Mouse (Mus musculus) heart, embryonic 14.5 days (tissue): ENCODE measurements at regions not wholly inside any gene's neighbourhood (a gene's known extent, or its start where the extent isn't known, plus 50 kb on each side); places are given as distances from the start of the nearest gene placed in this dataset.

Source experiments
- ATAC-seq: fragments of 200-750 bp; cut with Nextera tagmentation; 2 replicates; pipeline ENCODE4 v1.8.0; 2017; ENCODE audit warnings: low read depth, moderate TSS enrichment; ENCODE audit not compliant: insufficient number of reproducible peaks, insufficient read depth, low FRiP score
- H3K27ac ChIP-seq, 2 experiments: fragments of 200-500 bp in 1 of 2; fragments of 300-500 bp in 1 of 2; sonication (generic) in 1 of 2; replicated peaks in 1 of 2; 2 replicates each; pipeline ENCODE4 v1.5.1; 2012 to 2014; ENCODE audit warnings: low read depth in 2 of 2, low read length in 2 of 2, control low read depth in 1 of 2, mild to moderate bottlenecking in 1 of 2, mixed read lengths in 1 of 2; ENCODE audit not compliant: control insufficient read depth in 1 of 2, insufficient read depth in 1 of 2
- H3K27me3 ChIP-seq: fragments of 300-500 bp; sonication (generic); 2 replicates; pipeline ENCODE4 v1.6.1; 2014; ENCODE audit warnings: mild to moderate bottlenecking, low read length, control low read depth; ENCODE audit not compliant: control insufficient read depth, insufficient read depth
- H3K36me3 ChIP-seq: fragments of 300-500 bp; sonication (generic); 2 replicates; pipeline ENCODE4 v1.6.1; 2014; ENCODE audit warnings: mild to moderate bottlenecking, control low read depth, low read length, mixed read lengths; ENCODE audit not compliant: control insufficient read depth, insufficient read depth
- H3K4me1 ChIP-seq, 2 experiments: fragments of 200-500 bp in 1 of 2; fragments of 300-500 bp in 1 of 2; sonication (generic) in 1 of 2; 2 replicates each; pipeline ENCODE4 v1.6.1; 2012 to 2014; ENCODE audit warnings: low read length in 2 of 2, control low read depth in 1 of 2, mixed read lengths in 1 of 2; ENCODE audit not compliant: control insufficient read depth in 2 of 2, insufficient read depth in 2 of 2
- H3K4me2 ChIP-seq: fragments of 300-500 bp; sonication (generic); 2 replicates; pipeline ENCODE4 v1.6.1; 2014; ENCODE audit warnings: mild to moderate bottlenecking, low read length
- H3K4me3 ChIP-seq, 2 experiments: fragments of 200-500 bp in 1 of 2; fragments of 300-500 bp in 1 of 2; sonication (generic) in 1 of 2; 2 replicates each; pipeline ENCODE4 v1.5.1; 2012 to 2014; ENCODE audit warnings: low read length in 2 of 2, mild to moderate bottlenecking in 2 of 2, control low read depth in 1 of 2, low read depth in 1 of 2, moderate library complexity in 1 of 2; ENCODE audit not compliant: control insufficient read depth in 1 of 2, insufficient read depth in 1 of 2
- H3K9ac ChIP-seq: fragments of 300-500 bp; sonication (generic); 2 replicates; pipeline ENCODE4 v1.6.1; 2014; ENCODE audit warnings: mild to moderate bottlenecking, low read length
- H3K9me3 ChIP-seq: fragments of 300-500 bp; sonication (generic); 2 replicates; pipeline ENCODE4 v1.6.1; 2016; ENCODE audit warnings: low read length, control low read depth; ENCODE audit not compliant: control insufficient read depth
- WGBS: fragments of 180-500 bp; shearing (Covaris S2); extraction: QIAGEN DNeasy Blood & Tissue Kit; methylation state at CpG from one replicate; pipeline ENCODE4 v1.1.7; 2014; 5-methylcytosine and 5-hydroxymethylcytosine counted together

- Histone ChIP-seq H3K4me3 (no peak overlapping the region), H3K4me1 (peaks cover 0 to 2% of the 10 kb centered on the region in 2 experiments; a peak in 3 of 4 replicates), H3K36me3 (no peaks in the 10 kb centered on the region), H3K27me3 (no peaks in the 10 kb centered on the region), H3K9ac (no peak overlapping the region), H3K27ac (no peak overlapping the region), H3K4me2 (no peak overlapping the region), H3K9me3 (no peaks in the 10 kb centered on the region)
- WGBS = 82% methylated on average over 1 of the region's 1 CpGs
- no peak for ATAC-seq
Observed at GRCm38 (mm10) chr1:76029059-76029458, 483.0 kb downstream of the Slc4a3 start.

GRCm38 (mm10) chr1:76031171-76031922 is 485.3 kb downstream of the Slc4a3 start:
- Histone ChIP-seq H3K36me3 (no peaks in the 10 kb centered on the region), H3K4me3 (no peak overlapping the region), H3K4me1 (peaks cover 0 to 2% of the 10 kb centered on the region in 2 experiments; a peak in 2 of 4 replicates), H3K9me3 (no peaks in the 10 kb centered on the region), H3K27ac (no peak overlapping the region), H3K27me3 (no peaks in the 10 kb centered on the region), H3K9ac (no peak overlapping the region), H3K4me2 (no peak overlapping the region)
- WGBS = 57% methylated on average over 11 of the region's 11 CpGs
- no peak for ATAC-seq

GRCm38 (mm10) chr1:76031923-76032285 is 485.8 kb downstream of the Slc4a3 start:
- no peak overlapping the region for H3K27ac ChIP-seq

GRCm38 (mm10) chr1:76032626-76033025 is 486.6 kb downstream of the Slc4a3 start:
- H3K4me1 ChIP-seq = peaks cover 0 to 2% of the 10 kb centered on the region in 2 experiments; a peak in 2 of 4 replicates
- ATAC-seq = no peak
- no peaks in the 10 kb centered on the region for H3K27me3 ChIP-seq
- H3K9me3 ChIP-seq = no peaks in the 10 kb centered on the region
- H3K4me2 ChIP-seq = no peak overlapping the region
- H3K36me3 ChIP-seq = no peaks in the 10 kb centered on the region
- no peak overlapping the region for H3K27ac ChIP-seq
- no peak overlapping the region for H3K9ac ChIP-seq
- no peak overlapping the region for H3K4me3 ChIP-seq
- 60% methylated on average over 3 of the region's 3 CpGs for WGBS

More at GRCm38 (mm10) chr1:76031923-76032285, 485.8 kb downstream of the Slc4a3 start:
- peaks cover 0 to 2% of the 10 kb centered on the region in 2 experiments; a peak in 2 of 4 replicates for H3K4me1 ChIP-seq
- H3K27me3 ChIP-seq = no peaks in the 10 kb centered on the region
- no peaks in the 10 kb centered on the region for H3K9me3 ChIP-seq
- H3K36me3 ChIP-seq = no peaks in the 10 kb centered on the region
- ATAC-seq = no peak
- no peak overlapping the region for H3K4me2 ChIP-seq
- H3K9ac ChIP-seq = no peak overlapping the region
- 68% methylated on average over 4 of the region's 4 CpGs for WGBS
- no peak overlapping the region for H3K4me3 ChIP-seq

- Histone ChIP-seq H3K27ac (no peak overlapping the region), H3K27me3 (no peaks in the 10 kb centered on the region), H3K9ac (no peak overlapping the region), H3K9me3 (no peaks in the 10 kb centered on the region), H3K4me3 (no peak overlapping the region), H3K4me1 (peaks cover 2 to 9% of the 10 kb centered on the region in 2 experiments), H3K36me3 (no peaks in the 10 kb centered on the region), H3K4me2 (no peak overlapping the region)
- WGBS = 60% methylated on average over 3 of the region's 3 CpGs
- no peak for ATAC-seq
Observed at GRCm38 (mm10) chr1:76036316-76036715, 490.2 kb downstream of the Slc4a3 start.

- Histone ChIP-seq H3K27me3 (no peaks in the 10 kb centered on the region), H3K4me2 (no peak overlapping the region), H3K4me1 (peaks cover 2 to 9% of the 10 kb centered on the region in 2 experiments), H3K27ac (peak overlapping the region; percentile 42 to 66; a peak in 3 of 4 replicates), H3K36me3 (no peaks in the 10 kb centered on the region), H3K9me3 (no peaks in the 10 kb centered on the region), H3K9ac (no peak overlapping the region), H3K4me3 (no peak overlapping the region)
- 28% methylated on average over 4 of the region's 4 CpGs for WGBS
- peak; percentile 96 for ATAC-seq
Observed at GRCm38 (mm10) chr1:76039029-76039655, 493.1 kb downstream of the Slc4a3 start.

GRCm38 (mm10) chr1:76039661-76040060 is 493.6 kb downstream of the Slc4a3 start:
- H3K9me3 ChIP-seq = no peaks in the 10 kb centered on the region
- H3K4me3 ChIP-seq = no peak overlapping the region
- no peak overlapping the region for H3K9ac ChIP-seq
- no peaks in the 10 kb centered on the region for H3K36me3 ChIP-seq
- no peak for ATAC-seq
- no peaks in the 10 kb centered on the region for H3K27me3 ChIP-seq
- 59% methylated on average over 4 of the region's 4 CpGs for WGBS
- peaks cover 2 to 9% of the 10 kb centered on the region in 2 experiments for H3K4me1 ChIP-seq
- peak overlapping the region; percentile 42 to 66; a peak in 2 of 4 replicates for H3K27ac ChIP-seq
- no peak overlapping the region for H3K4me2 ChIP-seq
